Mouse (Mus musculus): Measurements from ENCODE around the gene Cacna1d.

DNA sequence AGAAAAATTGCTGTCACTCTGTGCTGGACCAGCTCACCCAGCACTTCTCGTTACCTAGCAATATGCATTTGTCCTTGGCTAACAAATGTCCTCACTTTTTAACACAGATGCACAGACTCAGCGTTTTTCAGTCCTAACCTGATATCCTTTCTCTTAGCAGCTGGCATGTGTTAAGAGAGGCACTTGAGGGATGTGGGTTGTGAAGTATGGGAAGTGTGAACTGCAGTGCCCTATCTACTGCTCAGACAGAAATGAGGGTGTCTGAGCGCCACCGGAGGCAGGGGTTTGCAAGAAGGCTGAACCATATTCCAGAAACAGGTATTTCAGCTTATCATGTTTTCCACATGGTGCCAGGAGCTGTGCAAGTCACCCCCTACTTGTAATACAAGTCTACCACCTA is 27.9 kb downstream of the Cacna1d start:
- no peak for TF ChIP-seq CTCF (IDR thresholded peaks at IDR 0.05; ENCODE audit: low read depth, low read length)
- TF ChIP-seq POLR2A (IDR thresholded peaks at IDR 0.05; ENCODE audit: borderline replicate concordance, low read depth, low read length): no peak
